Mouse (Mus musculus) midbrain, postnatal 0 days (tissue): ENCODE measurements around the gene Apba3. TPM values are rescaled to one million over a fixed set of nuclear protein-coding genes. Genes with fewer than 3 reads are reported as not detected.

ENCODE experiments used
- ATAC-seq: fragments of 200-750 bp; cut with Nextera tagmentation; 2 replicates; pipeline ENCODE4 v1.8.0; 2017; ENCODE audit warnings: moderate number of reproducible peaks, mild to moderate bottlenecking, moderate TSS enrichment, moderate library complexity; ENCODE audit not compliant: low FRiP score
- DNase-seq: peaks from one replicate; pipeline ENCODE4 v3.0.0-alpha.2; 2015; ENCODE audit warnings: low spot score
- H3K27ac ChIP-seq: fragments of 300-500 bp; sonication (generic); 2 replicates; pipeline ENCODE4 v1.5.1; 2014; ENCODE audit warnings: low read depth, mild to moderate bottlenecking, low read length, mixed read lengths
- H3K27me3 ChIP-seq: fragments of 300-500 bp; sonication (generic); 2 replicates; pipeline ENCODE4 v1.6.1; 2014; ENCODE audit warnings: low read length, control low read depth, mixed read lengths; ENCODE audit not compliant: insufficient read depth
- H3K36me3 ChIP-seq: fragments of 300-500 bp; sonication (generic); 2 replicates; pipeline ENCODE4 v1.6.1; 2014; ENCODE audit warnings: low read length, control low read depth, mixed read lengths; ENCODE audit not compliant: insufficient read depth
- H3K4me1 ChIP-seq: fragments of 300-500 bp; sonication (generic); 2 replicates; pipeline ENCODE4 v1.6.1; 2014; ENCODE audit warnings: mild to moderate bottlenecking, control low read depth, antibody characterized with exemption, low read length, mixed read lengths; ENCODE audit not compliant: insufficient read depth
- H3K4me2 ChIP-seq: fragments of 300-500 bp; sonication (generic); 2 replicates; pipeline ENCODE4 v1.6.1; 2014; ENCODE audit warnings: low read depth, mild to moderate bottlenecking, low read length, mixed read lengths; ENCODE audit not compliant: poor library complexity, severe bottlenecking
- H3K4me3 ChIP-seq: fragments of 300-500 bp; sonication (generic); 2 replicates; pipeline ENCODE4 v1.5.1; 2014; ENCODE audit warnings: low read depth, mild to moderate bottlenecking, low read length, moderate library complexity
- H3K9ac ChIP-seq: fragments of 300-500 bp; sonication (generic); replicated peaks from 2 replicates; pipeline ENCODE4 v1.6.1; 2014; ENCODE audit warnings: mild to moderate bottlenecking, low read length, moderate library complexity, mixed read lengths; ENCODE audit not compliant: poor library complexity, severe bottlenecking
- H3K9me3 ChIP-seq: fragments of 300-500 bp; sonication (generic); 2 replicates; pipeline ENCODE4 v1.6.1; 2016; ENCODE audit warnings: low read length, control low read depth
- CTCF ChIP-seq: IDR thresholded peaks from 2 replicates; pipeline ENCODE4 v1.5.1; 2016; ENCODE audit warnings: antibody characterized with exemption, mild to moderate bottlenecking
- WGBS: fragments of 180-500 bp; shearing (Covaris S2); extraction: QIAGEN DNeasy Blood & Tissue Kit; methylation state at CpG from one replicate; pipeline ENCODE4 v1.1.7; 2014; 5-methylcytosine and 5-hydroxymethylcytosine counted together
- polyA plus RNA-seq: library from polyadenylated mRNA; unstranded; fragments of >200 nt; fragmentation: Nextera tagmentation; extraction: Ambion mirVana; gene quantifications from 2 replicates; pipeline ENCODE4 v1.2.1, GENCODE M21; 2015
- total RNA-seq: library from RNA; depleted of rRNA; stranded (reverse); fragments of >200 nt; gene quantifications from 2 replicates; pipeline ENCODE4 v1.2.3, GENCODE M21; 2014

The Apba3 gene
- total and polyA plus RNA-seq, 2 experiments from 2014 or later: 25.2 to 64.8 TPM

DNA sequence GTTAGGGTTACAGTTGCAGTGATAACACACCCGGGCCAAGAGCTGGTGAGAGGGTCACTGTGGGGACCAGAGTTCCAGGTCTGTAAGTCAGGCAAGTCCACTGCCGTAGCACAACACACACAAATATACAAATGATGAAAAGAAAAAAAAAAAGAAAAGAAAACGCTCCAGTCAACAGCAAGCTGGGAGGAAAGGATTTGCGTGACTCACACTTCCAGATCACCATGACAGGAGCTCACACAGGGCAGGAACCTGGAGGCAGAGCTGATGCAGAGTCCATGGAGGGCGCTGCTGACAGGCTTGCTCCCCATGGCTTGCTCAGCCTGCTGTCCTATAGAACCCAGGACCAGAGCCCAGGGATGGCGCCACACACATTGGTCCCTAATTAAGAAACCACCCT lies 32.6 kb upstream of the Apba3 start:
- DNase-seq (no peak), ATAC-seq (no peak)
- Histone ChIP-seq H3K4me2 (no peak overlapping the region), H3K4me3 (no peak overlapping the region), H3K27me3 (no peaks in the 10 kb centered on the region), H3K9me3 (no peaks in the 10 kb centered on the region), H3K4me1 (peaks cover 10% of the 10 kb centered on the region), H3K9ac (no peak overlapping the region), H3K27ac (no peak overlapping the region), H3K36me3 (no peaks in the 10 kb centered on the region; the same call in 1 of the 2 replicates)
- 79% methylated on average over 6 of the region's 6 CpGs for WGBS
- TF ChIP-seq CTCF: no peak

DNA sequence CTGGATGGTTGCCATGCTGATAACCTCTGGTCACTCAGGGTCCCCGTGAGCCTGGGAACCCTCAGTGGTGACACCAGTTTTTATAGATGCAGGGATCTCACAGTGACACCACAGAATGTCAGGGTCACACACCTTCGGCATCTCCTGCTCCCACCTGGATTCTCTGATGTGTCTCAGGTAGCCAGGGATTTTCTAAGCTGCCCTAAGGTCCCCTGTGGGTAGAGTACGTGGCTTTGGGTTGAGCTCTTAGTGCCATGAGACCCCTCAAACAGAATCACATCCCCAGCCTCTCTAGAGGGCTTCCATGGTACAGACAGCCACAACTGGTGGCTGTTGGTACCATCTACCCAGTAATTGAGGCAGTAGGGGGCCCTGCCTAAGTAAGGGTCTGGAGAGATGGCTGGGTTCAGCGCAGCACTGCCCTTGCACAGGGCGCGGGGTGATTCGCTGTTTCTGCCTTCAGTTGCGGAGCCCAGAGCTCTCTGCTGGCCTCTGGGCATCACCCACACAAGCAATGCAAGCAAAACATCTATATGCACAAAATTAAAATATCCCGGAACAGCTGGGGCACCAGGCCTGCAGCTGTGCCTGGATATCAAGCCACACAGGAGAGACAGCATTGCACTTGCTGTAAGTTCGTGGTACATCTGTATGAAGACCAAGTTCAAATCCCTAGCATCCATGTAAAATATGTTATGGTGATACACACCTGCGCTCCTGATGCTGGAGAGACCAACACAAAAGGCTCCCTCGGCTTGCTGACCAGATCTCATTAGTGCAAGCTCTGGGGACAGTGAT lies 30.1 kb upstream of the Apba3 start:
- ATAC-seq (no peak), DNase-seq (no peak)
- Histone ChIP-seq H3K9me3 (no peaks in the 10 kb centered on the region), H3K9ac (no peak overlapping the region), H3K4me2 (no peak overlapping the region), H3K27ac (no peak overlapping the region), H3K4me1 (peaks cover 4% of the 10 kb centered on the region; the same call in 1 of the 2 replicates), H3K27me3 (no peaks in the 10 kb centered on the region), H3K36me3 (peaks cover 7% of the 10 kb centered on the region; the same call in 1 of the 2 replicates), H3K4me3 (no peak overlapping the region)
- 81% methylated on average over 12 of the region's 12 CpGs for WGBS
- no peak for TF ChIP-seq CTCF

DNA sequence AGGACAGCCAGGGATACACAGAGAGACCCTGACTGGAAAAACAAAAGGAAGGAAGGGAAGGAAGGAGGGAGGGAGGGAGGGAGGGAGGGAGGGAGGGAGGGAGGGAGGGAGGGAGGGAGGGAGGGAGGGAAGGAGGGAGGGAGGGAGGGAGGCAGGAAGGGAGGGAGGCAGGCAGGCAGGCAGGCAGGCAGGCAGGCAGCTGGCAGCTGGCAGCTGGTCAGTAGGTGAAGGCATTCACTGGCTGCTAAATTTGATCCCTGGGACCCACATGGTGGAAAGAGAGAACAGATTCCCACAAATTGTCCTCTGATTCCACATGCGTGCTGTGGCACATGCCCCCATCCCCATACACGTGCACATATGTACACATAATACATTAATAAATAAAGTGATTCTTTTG lies 28.1 kb upstream of the Apba3 start:
- Histone ChIP-seq H3K4me3 (no peak overlapping the region), H3K36me3 (peaks cover 9% of the 10 kb centered on the region; the same call in 1 of the 2 replicates), H3K27ac (no peak overlapping the region), H3K27me3 (no peaks in the 10 kb centered on the region), H3K4me2 (no peak overlapping the region), H3K9me3 (no peaks in the 10 kb centered on the region), H3K4me1 (no peaks in the 10 kb centered on the region), H3K9ac (no peak overlapping the region)
- TF ChIP-seq CTCF: no peak
- WGBS: 79% methylated on average over 2 of the region's 2 CpGs
- DNase-seq (no peak), ATAC-seq (no peak)

DNA sequence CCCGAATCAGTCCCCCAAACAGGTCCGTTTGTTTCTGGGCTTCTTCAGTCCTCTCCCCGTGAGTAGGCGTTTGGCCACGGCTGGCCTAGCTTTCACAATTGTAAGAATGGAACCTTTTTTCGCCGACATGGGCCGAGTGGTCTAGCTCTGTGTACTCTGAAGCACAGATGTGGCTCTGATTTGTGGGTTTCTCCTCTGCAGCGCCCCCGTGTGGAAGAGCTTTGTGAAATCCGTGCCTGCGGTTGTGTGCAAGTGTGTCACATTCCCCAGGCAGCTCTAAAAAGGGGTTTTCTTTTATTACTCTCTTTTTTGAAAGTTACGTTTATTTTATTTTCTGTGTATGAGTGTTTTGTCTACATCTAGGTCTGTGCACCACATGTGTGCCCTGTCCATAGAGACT lies 25.9 kb upstream of the Apba3 start:
- H3K4me3 ChIP-seq: no peak overlapping the region
- ATAC-seq: no peak
- no peaks in the 10 kb centered on the region for H3K9me3 ChIP-seq
- no peak overlapping the region for H3K9ac ChIP-seq
- H3K27me3 ChIP-seq: no peaks in the 10 kb centered on the region
- peak; percentile 68 for DNase-seq
- no peaks in the 10 kb centered on the region for H3K4me1 ChIP-seq
- peaks cover 9% of the 10 kb centered on the region; the same call in 1 of the 2 replicates for H3K36me3 ChIP-seq
- no peak overlapping the region for H3K27ac ChIP-seq
- no peak overlapping the region for H3K4me2 ChIP-seq
- peak; percentile 75 for TF ChIP-seq CTCF
- 25% methylated on average over 13 of the region's 13 CpGs for WGBS

DNA sequence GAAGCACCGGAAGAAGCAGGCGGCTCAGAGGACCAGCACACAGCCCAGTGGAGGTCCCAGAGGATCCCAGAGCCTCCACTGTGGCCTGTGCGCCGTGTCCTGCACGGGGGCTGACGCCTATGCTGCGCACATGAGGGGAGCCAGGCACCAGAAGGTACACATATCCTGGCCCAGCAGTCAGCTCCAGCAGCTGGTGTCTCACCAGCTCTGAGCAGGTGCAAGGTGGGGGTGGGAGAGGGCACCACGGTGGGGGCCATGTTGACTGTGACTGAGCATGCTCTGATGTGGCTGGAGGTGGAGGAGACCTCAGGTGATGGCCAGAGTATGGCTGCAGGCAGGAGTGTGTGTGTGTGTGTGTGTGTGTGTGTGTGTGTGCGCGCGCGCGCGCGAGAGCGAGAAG lies 24.7 kb upstream of the Apba3 start:
- Histone ChIP-seq H3K4me2 (no peak overlapping the region), H3K9ac (no peak overlapping the region), H3K4me1 (no peaks in the 10 kb centered on the region), H3K27me3 (no peaks in the 10 kb centered on the region), H3K36me3 (peaks cover 9% of the 10 kb centered on the region; the same call in 1 of the 2 replicates), H3K27ac (no peak overlapping the region), H3K4me3 (no peak overlapping the region), H3K9me3 (no peaks in the 10 kb centered on the region)
- ATAC-seq: no peak
- 93% methylated on average over 16 of the region's 16 CpGs for WGBS
- DNase-seq: no peak
- TF ChIP-seq CTCF: no peak

DNA sequence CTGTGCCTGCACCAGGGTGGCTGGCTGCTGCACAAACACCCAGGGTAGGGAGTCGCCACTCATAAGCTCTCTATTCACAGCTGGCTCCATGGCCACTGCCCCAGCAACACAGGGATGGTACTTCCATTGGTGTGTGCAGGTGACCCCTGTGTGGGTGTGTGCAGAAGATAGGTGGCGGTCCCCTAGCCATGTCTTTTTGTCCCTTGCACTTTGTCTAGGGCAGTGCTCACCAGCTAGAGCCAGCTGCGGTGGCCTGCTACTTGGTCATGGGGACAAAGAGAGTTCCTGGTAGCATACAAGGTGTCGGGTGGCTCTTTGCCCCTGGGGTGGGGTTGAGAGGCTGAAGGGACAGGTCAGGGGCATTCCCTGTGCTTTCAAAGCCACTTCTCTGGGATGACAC lies 22.6 kb upstream of the Apba3 start:
- Histone ChIP-seq H3K9me3 (no peaks in the 10 kb centered on the region), H3K4me2 (no peak overlapping the region), H3K27me3 (no peaks in the 10 kb centered on the region), H3K9ac (peak overlapping the region; percentile 44; the same call in 1 of the 2 replicates), H3K4me1 (no peaks in the 10 kb centered on the region), H3K27ac (peak overlapping the region; percentile 6; the same call in 1 of the 2 replicates), H3K4me3 (no peak overlapping the region), H3K36me3 (peaks cover 14% of the 10 kb centered on the region)
- WGBS: 77% methylated on average over 4 of the region's 4 CpGs
- DNase-seq: no peak
- ATAC-seq: no peak
- no peak for TF ChIP-seq CTCF
